In genomic region chr9:56678929-56679681, GRCm38 (mm10) we compare ENCODE assay signal across 24 mouse cellular contexts.
DNase-seq lines count a peak whose midpoint lies in the region; ATAC-seq lines count a peak whose summit lies in the region.
"Had no signal": no experiment of that assay in that cellular context is flagged by ENCODE, and none has a peak within 500 bp of the region (broad histone marks: within the 10 kb centered on the region; RNA-seq: fewer than 3 reads in every experiment).

No protein-coding gene starts in this region.

- H3K4me3 ChIP-seq in kidney, embryonic 14.5 days (ENCODE audit: low read length) = no peak overlapping the region
- H3K4me3 ChIP-seq: embryonic facial prominence, embryonic 15.5 days; erythroblast, embryonic 14.5 days; forebrain, embryonic 10.5 days; heart, embryonic 10.5 days; hindbrain, embryonic 13.5 days had no signal

- no peaks in the 10 kb centered on the region for H3K27me3 ChIP-seq in kidney, embryonic 14.5 days (ENCODE audit: control insufficient read depth, insufficient read depth, low read length)
- H3K27me3 ChIP-seq: embryonic facial prominence, embryonic 15.5 days had no signal

- ATAC-seq in kidney, embryonic 14.5 days (ENCODE audit: low FRiP score, low TSS enrichment) = peak; percentile 60; the same call in 1 of the 2 replicates
- ATAC-seq: activated CD4-positive, CD25-positive, alpha-beta regulatory T cell, adult 4 months; forebrain, embryonic 14.5 days; Patski had no signal

- no peaks in the 10 kb centered on the region for H3K4me1 ChIP-seq in kidney, embryonic 14.5 days (ENCODE audit: control insufficient read depth, insufficient read depth, low read length)
- H3K4me1 ChIP-seq: embryonic facial prominence, embryonic 15.5 days had no signal

- no peak overlapping the region for H3K27ac ChIP-seq in kidney, embryonic 14.5 days (ENCODE audit: low read depth, low read length)
- H3K27ac ChIP-seq: embryonic facial prominence, embryonic 15.5 days; forebrain, embryonic 10.5 days; heart, embryonic 10.5 days; hindbrain, embryonic 13.5 days had no signal

- H3K36me3 ChIP-seq in kidney, embryonic 14.5 days (ENCODE audit: control insufficient read depth, insufficient read depth, low read length) = no peaks in the 10 kb centered on the region
- H3K36me3 ChIP-seq: embryonic facial prominence, embryonic 15.5 days; forebrain, embryonic 10.5 days; heart, embryonic 10.5 days had no signal

- no peaks in the 10 kb centered on the region for H3K9me3 ChIP-seq in kidney, embryonic 14.5 days (ENCODE audit: control insufficient read depth, low read length)
- H3K9me3 ChIP-seq: embryonic facial prominence, embryonic 15.5 days; heart, embryonic 10.5 days; hindbrain, embryonic 13.5 days had no signal

- 66% methylated on average over 22 of the region's 22 CpGs for WGBS in kidney, embryonic 14.5 days

- no peak for DNase-seq in kidney, adult 18-20 months
- DNase-seq in kidney, postnatal 10 days = peak; percentile 15
- no peak for DNase-seq in kidney, adult 11 months
- DNase-seq in right cerebral cortex, adult 18-20 months = peak; percentile 66
- no peak for DNase-seq in right cerebral cortex, postnatal 36 days (ENCODE audit: low spot score in 2 of 2)
- DNase-seq: adrenal gland, adult 2 months; adrenal gland, postnatal 36 days; cerebellum, adult 11 months; cerebellum, adult 8-10 months; cerebellum, postnatal 14 days; embryo, embryonic 11 days; gastrocnemius, postnatal 10 days; heart, adult 18-20 months; heart, postnatal 10 days; heart, postnatal 4 days had no signal

- no peak overlapping the region for H3K9ac ChIP-seq in kidney, embryonic 14.5 days (ENCODE audit: low read depth, low read length)
- H3K9ac ChIP-seq: embryonic facial prominence, embryonic 15.5 days; hindbrain, embryonic 13.5 days had no signal

- no peak overlapping the region for H3K4me2 ChIP-seq in kidney, embryonic 14.5 days (replicated peaks; ENCODE audit: low read depth, low read length)
- H3K4me2 ChIP-seq: embryonic facial prominence, embryonic 15.5 days; hindbrain, embryonic 13.5 days had no signal

Comparison
In these comparisons a context has a peak if more than half of its experiments do, and no peak if none do; other contexts are left out.
1. DNase-seq: peak in kidney, postnatal 10 days (single experiment) and right cerebral cortex, adult 18-20 months (single experiment); none in kidney, adult 18-20 months (single experiment), kidney, adult 11 months (single experiment) and right cerebral cortex, postnatal 36 days (0 of 2).